Mouse (Mus musculus) forebrain, embryonic 16.5 days (tissue): ENCODE data around the gene Fcer1g. TPM values are rescaled to one million over a fixed set of nuclear protein-coding genes. Genes with fewer than 3 reads are reported as not detected.

Source experiments
- ATAC-seq: fragments of 200-750 bp; cut with Nextera tagmentation; 2 replicates; pipeline ENCODE4 v1.8.0; 2017; ENCODE audit warnings: mild to moderate bottlenecking, moderate library complexity
- H3K27ac ChIP-seq: fragments of 300-500 bp; sonication (generic); 2 replicates; pipeline ENCODE4 v1.5.1; 2014; ENCODE audit warnings: low read length, control low read depth
- H3K27me3 ChIP-seq: fragments of 300-500 bp; sonication (generic); replicated peaks from 2 replicates; pipeline ENCODE4 v1.6.1; 2014; ENCODE audit warnings: low read length; ENCODE audit not compliant: control insufficient read depth, insufficient read depth
- H3K36me3 ChIP-seq: fragments of 300-500 bp; sonication (generic); 2 replicates; pipeline ENCODE4 v1.6.1; 2014; ENCODE audit not compliant: control insufficient read depth, insufficient read depth
- H3K4me1 ChIP-seq: fragments of 300-500 bp; sonication (generic); replicated peaks from 2 replicates; pipeline ENCODE4 v1.6.1; 2014; ENCODE audit warnings: low read length; ENCODE audit not compliant: control insufficient read depth, insufficient read depth
- H3K4me2 ChIP-seq: fragments of 300-500 bp; sonication (generic); 2 replicates; pipeline ENCODE4 v1.6.1; 2014; ENCODE audit warnings: mild to moderate bottlenecking, low read length, control low read depth
- H3K4me3 ChIP-seq: fragments of 300-500 bp; sonication (generic); replicated peaks from 2 replicates; pipeline ENCODE4 v1.5.1; 2014; ENCODE audit warnings: mild to moderate bottlenecking, low read length, control low read depth
- H3K9ac ChIP-seq: fragments of 300-500 bp; sonication (generic); replicated peaks from 2 replicates; pipeline ENCODE4 v1.6.1; 2014; ENCODE audit warnings: low read depth, low read length, control low read depth
- H3K9me3 ChIP-seq: fragments of 300-500 bp; sonication (generic); 2 replicates; pipeline ENCODE4 v1.6.1; 2016; ENCODE audit warnings: low read length; ENCODE audit not compliant: control insufficient read depth
- WGBS: fragments of 180-500 bp; shearing (Covaris S2); extraction: QIAGEN DNeasy Blood & Tissue Kit; methylation state at CpG from one replicate; pipeline ENCODE4 v1.1.7; 2014; 5-methylcytosine and 5-hydroxymethylcytosine counted together
- polyA plus RNA-seq: library from polyadenylated mRNA; unstranded; fragments of >200 nt; fragmentation: Nextera tagmentation; extraction: Ambion mirVana; gene quantifications from 2 replicates; pipeline ENCODE4 v1.2.1, GENCODE M21; 2015

Gene Fcer1g
- polyA plus RNA-seq, 1 experiment from 2014 or later, result 15.7 TPM

- Histone ChIP-seq H3K27ac (no peak overlapping the region), H3K4me2 (no peak overlapping the region), H3K9me3 (no peaks in the 10 kb centered on the region), H3K4me1 (peaks cover 13% of the 10 kb centered on the region), H3K27me3 (0 out of 2 replicates have a peak, but pooled peaks cover under 1% of the 10 kb centered on the region), H3K9ac (no peak overlapping the region), H3K4me3 (no peak overlapping the region), H3K36me3 (no peaks in the 10 kb centered on the region)
- 61% methylated on average over 8 of the region's 8 CpGs for WGBS
- ATAC-seq, result no peak
Observed at GRCm38 (mm10) chr1:171185655-171186054, 48.5 kb downstream of the Fcer1g start.

GRCm38 (mm10) chr1:171184314-171184713 is 49.9 kb downstream of the Fcer1g start:
- ATAC-seq, result no peak
- Histone ChIP-seq H3K4me1 (peaks cover 8% of the 10 kb centered on the region), H3K4me3 (no peak overlapping the region), H3K9me3 (no peaks in the 10 kb centered on the region), H3K4me2 (no peak overlapping the region), H3K9ac (no peak overlapping the region), H3K36me3 (no peaks in the 10 kb centered on the region), H3K27ac (no peak overlapping the region), H3K27me3 (no peaks in the 10 kb centered on the region)
- 89% methylated on average over 7 of the region's 7 CpGs for WGBS

DNA sequence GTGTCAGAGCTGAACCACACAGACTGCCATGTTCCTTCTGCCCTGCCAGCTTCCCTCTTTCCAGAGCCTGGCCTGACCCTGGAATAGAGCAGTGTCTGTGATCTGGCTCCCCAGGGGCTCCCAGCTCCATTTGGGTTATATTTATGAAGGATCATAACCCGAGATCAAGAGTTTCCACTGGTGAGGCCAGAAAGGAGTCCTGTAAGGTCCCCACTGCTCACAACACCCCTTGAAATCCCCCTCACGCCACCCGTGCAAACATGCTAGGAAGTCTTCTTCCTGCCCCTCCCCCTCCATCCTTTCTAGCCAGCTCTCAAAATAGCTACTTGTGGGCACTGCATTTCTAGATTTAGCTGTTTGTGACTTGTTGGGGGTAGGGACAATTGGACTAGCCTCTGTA is 50.5 kb downstream of the Fcer1g start:
- whole genome bisulfite sequencing, result 76% methylated on average over 3 of the region's 3 CpGs
- Histone ChIP-seq H3K27ac (no peak overlapping the region), H3K4me3 (no peak overlapping the region), H3K4me2 (no peak overlapping the region), H3K27me3 (no peaks in the 10 kb centered on the region), H3K9me3 (no peaks in the 10 kb centered on the region), H3K4me1 (peaks cover 4% of the 10 kb centered on the region), H3K36me3 (no peaks in the 10 kb centered on the region), H3K9ac (no peak overlapping the region)
- no peak for ATAC-seq

DNA sequence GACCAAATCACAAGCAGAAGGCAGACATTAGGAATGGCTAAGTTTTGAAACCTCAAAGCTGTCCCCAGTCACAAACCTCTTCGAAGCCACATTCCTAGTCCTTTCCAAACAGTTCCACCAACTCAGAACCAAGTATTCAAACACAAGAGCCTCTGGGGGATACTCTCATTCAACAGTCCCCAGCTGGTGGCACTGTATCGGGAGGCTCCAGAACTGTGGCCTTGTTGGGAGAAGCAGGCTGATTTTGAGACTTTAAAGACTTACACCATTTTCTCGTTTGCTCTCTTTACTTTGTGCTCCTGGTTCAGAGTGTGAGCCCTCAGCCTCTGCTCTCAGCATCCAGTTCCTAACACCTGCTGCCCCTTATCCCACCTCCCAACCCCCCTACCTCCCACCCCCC is 51.1 kb downstream of the Fcer1g start:
- Histone ChIP-seq H3K27ac (no peak overlapping the region), H3K4me2 (no peak overlapping the region), H3K27me3 (no peaks in the 10 kb centered on the region), H3K36me3 (no peaks in the 10 kb centered on the region), H3K9ac (no peak overlapping the region), H3K4me3 (no peak overlapping the region), H3K4me1 (0 out of 2 replicates have a peak, but pooled peaks cover under 1% of the 10 kb centered on the region), H3K9me3 (no peaks in the 10 kb centered on the region)
- WGBS, result 80% methylated on average over 3 of the region's 3 CpGs
- no peak for ATAC-seq

Other genes with a start within 250 kb of the Fcer1g start
- gene Fcgr4, start 215.4 kb downstream of the Fcer1g start, polyA plus RNA-seq, result 0.22 and 0.32 TPM in 2 replicates
- 6.7 and 7.6 TPM in 2 replicates for gene Fcgr3, start 169.4 kb downstream of the Fcer1g start, polyA plus RNA-seq
- 5.3 and 6.4 TPM in 2 replicates for gene Cfap126, start 120.4 kb downstream of the Fcer1g start, polyA plus RNA-seq
- gene Sdhc, start 83.8 kb downstream of the Fcer1g start, polyA plus RNA-seq, result 206 and 226 TPM in 2 replicates
- not detected in 2 replicates for gene Mpz, start 83.7 kb downstream of the Fcer1g start, polyA plus RNA-seq
- gene Pcp4l1, start 38.1 kb downstream of the Fcer1g start, polyA plus RNA-seq, result 7.1 and 7.9 TPM in 2 replicates
- gene Nr1i3, start 20.4 kb downstream of the Fcer1g start, polyA plus RNA-seq, result 0.29 and 0.48 TPM in 2 replicates
- 47.7 and 54.8 TPM in 2 replicates for gene Tomm40l, start 11.9 kb downstream of the Fcer1g start, polyA plus RNA-seq
- gene Apoa2, start 9.3 kb downstream of the Fcer1g start, polyA plus RNA-seq, result 1.4 and 2.3 TPM in 2 replicates
- 7.2 and 7.6 TPM in 2 replicates for gene Adamts4, start 16.1 kb upstream of the Fcer1g start, polyA plus RNA-seq
- gene Ndufs2, start 17.0 kb upstream of the Fcer1g start, polyA plus RNA-seq, result 212 and 232 TPM in 2 replicates
- gene B4galt3, start 36.0 kb upstream of the Fcer1g start, polyA plus RNA-seq, result 111 and 114 TPM in 2 replicates
- 47.6 and 49.2 TPM in 2 replicates for gene Ppox, start 46.8 kb upstream of the Fcer1g start, polyA plus RNA-seq
- 126 and 130 TPM in 2 replicates for gene Usp21, start 53.6 kb upstream of the Fcer1g start, polyA plus RNA-seq
- 93.5 and 102 TPM in 2 replicates for gene Ufc1, start 60.7 kb upstream of the Fcer1g start, polyA plus RNA-seq
- gene Dedd, start 94.8 kb upstream of the Fcer1g start, polyA plus RNA-seq, result 55.5 and 61.7 TPM in 2 replicates
- 55.7 and 62.7 TPM in 2 replicates for gene Nit1, start 111.3 kb upstream of the Fcer1g start, polyA plus RNA-seq
- 118 and 156 TPM in 2 replicates for gene Pfdn2, start 111.3 kb upstream of the Fcer1g start, polyA plus RNA-seq
- 2.7 and 3.1 TPM in 2 replicates for gene Klhdc9, start 126.4 kb upstream of the Fcer1g start, polyA plus RNA-seq
- gene Nectin4, start 135.7 kb upstream of the Fcer1g start, polyA plus RNA-seq, result 0.67 and 1.1 TPM in 2 replicates
- gene Arhgap30, start 154.6 kb upstream of the Fcer1g start, polyA plus RNA-seq, result 0.48 and 0.81 TPM in 2 replicates
- 207 and 226 TPM in 2 replicates for gene Usf1, start 176.9 kb upstream of the Fcer1g start, polyA plus RNA-seq
- gene Tstd1, start 184.5 kb upstream of the Fcer1g start, polyA plus RNA-seq, result 10.1 and 11.4 TPM in 2 replicates
- gene F11r, start 203.2 kb upstream of the Fcer1g start, polyA plus RNA-seq, result 7.8 and 10.2 TPM in 2 replicates